Mouse (Mus musculus): ENCODE results near the gene Cabin1. TPM values are rescaled to one million over a fixed set of nuclear protein-coding genes. Genes with fewer than 3 reads are reported as not detected.

Gene Cabin1
- total and polyA plus RNA-seq, 3 experiments: 27.2 to 115 (median 54.9) TPM

GRCm38 (mm10) chr10:75661876-75662275 lies 102.3 kb downstream of the Cabin1 start:
- DNase-seq (ENCODE audit: low read depth, low spot score): no peak
- no peak overlapping the region for H3K4me3 ChIP-seq (ENCODE audit: control insufficient read depth in 1 of 2, insufficient read depth in 1 of 2, low read depth in 2 of 2, low read length in 2 of 2)
- no peaks in the 10 kb centered on the region for H3K9me3 ChIP-seq (replicated peaks; ENCODE audit: insufficient read depth, low read length)
- H3K36me3 ChIP-seq (ENCODE audit: control insufficient read depth in 1 of 2, insufficient read depth in 2 of 2, low read length in 2 of 2): peaks cover 3 to 5% of the 10 kb centered on the region in 2 experiments; a peak in 3 of 4 replicates
- no peaks in the 10 kb centered on the region; the same call in 1 of the 2 replicates for H3K79me2 ChIP-seq (ENCODE audit: control insufficient read depth, insufficient read depth, low read length, poor library complexity)
- H3K4me1 ChIP-seq (ENCODE audit: control insufficient read depth in 1 of 2, insufficient read depth in 2 of 2, low read length in 2 of 2): no peaks in the 10 kb centered on the region; a peak in 1 of 4 replicates
- TF ChIP-seq CHD2 (IDR thresholded peaks at IDR 0.05; ENCODE audit: low read length) (no peak), TCF12 (IDR thresholded peaks at IDR 0.05; ENCODE audit: low read depth, low read length) (no peak), RAD21 (IDR thresholded peaks at IDR 0.05; ENCODE audit: low read depth, low read length) (no peak), CTCF (IDR thresholded peaks at IDR 0.05 in 2 of 3, conservative IDR thresholded peaks at IDR 0.05 in 1 of 3; ENCODE audit: control insufficient read depth in 1 of 3, insufficient read depth in 1 of 3, low read depth in 2 of 3, low read length in 3 of 3, poor library complexity in 1 of 3, severe bottlenecking in 1 of 3) (no peak), MAX (IDR thresholded peaks at IDR 0.05; ENCODE audit: low read length) (no peak), GATA1 (IDR thresholded peaks at IDR 0.05; ENCODE audit: low read depth, low read length) (no peak), JUND (IDR thresholded peaks at IDR 0.05; ENCODE audit: low read depth, low read length) (no peak), UBTF (IDR thresholded peaks at IDR 0.05; ENCODE audit: borderline replicate concordance, insufficient read depth, low read depth, low read length) (no peak), RCOR1 (IDR thresholded peaks at IDR 0.05; ENCODE audit: low read depth, low read length) (no peak), POLR2AphosphoS5 (IDR thresholded peaks at IDR 0.05; ENCODE audit: borderline replicate concordance, low read depth, low read length) (no peak), E2F4 (IDR thresholded peaks at IDR 0.05; ENCODE audit: borderline replicate concordance, low read depth, low read length) (no peak), ZNF384 (IDR thresholded peaks at IDR 0.05; ENCODE audit: low read depth, low read length) (no peak), CHD1 (IDR thresholded peaks at IDR 0.05; ENCODE audit: low read depth, low read length) (no peak), EP300 (IDR thresholded peaks at IDR 0.05; ENCODE audit: low read depth in 1 of 2, low read length in 2 of 2) (no peak), BHLHE40 (IDR thresholded peaks at IDR 0.05; ENCODE audit: borderline replicate concordance, low read depth, low read length) (no peak), KAT2A (conservative IDR thresholded peaks at IDR 0.05; ENCODE audit: low read depth, low read length) (no peak), ELF1 (IDR thresholded peaks at IDR 0.05; ENCODE audit: low read depth, low read length) (no peak), POLR2AphosphoS2 (IDR thresholded peaks at IDR 0.05; ENCODE audit: low read length) (no peak), SMC3 (IDR thresholded peaks at IDR 0.05; ENCODE audit: low read depth, low read length) (no peak), POLR2A (IDR thresholded peaks at IDR 0.05; ENCODE audit: control insufficient read depth in 1 of 2, insufficient read depth in 1 of 2, low read depth in 1 of 2, low read length in 2 of 2, poor library complexity in 1 of 2) (no peak)
- H3K9ac ChIP-seq (ENCODE audit: control insufficient read depth, low read depth, low read length, poor library complexity, severe bottlenecking): no peak overlapping the region
- H3K27ac ChIP-seq (ENCODE audit: control insufficient read depth, low read depth, low read length): no peak overlapping the region
- H3K27me3 ChIP-seq (ENCODE audit: control insufficient read depth in 1 of 2, insufficient read depth in 2 of 2, low read length in 2 of 2): no peaks in the 10 kb centered on the region

GRCm38 (mm10) chr10:75661381-75661780 lies 102.8 kb downstream of the Cabin1 start:
- Histone ChIP-seq H3K27ac (ENCODE audit: control insufficient read depth, low read depth, low read length) (no peak overlapping the region), H3K9ac (ENCODE audit: control insufficient read depth, low read depth, low read length, poor library complexity, severe bottlenecking) (no peak overlapping the region), H3K4me3 (ENCODE audit: control insufficient read depth in 1 of 2, insufficient read depth in 1 of 2, low read depth in 2 of 2, low read length in 2 of 2) (no peak overlapping the region), H3K27me3 (ENCODE audit: control insufficient read depth in 1 of 2, insufficient read depth in 2 of 2, low read length in 2 of 2) (no peaks in the 10 kb centered on the region), H3K4me1 (ENCODE audit: control insufficient read depth in 1 of 2, insufficient read depth in 2 of 2, low read length in 2 of 2) (no peaks in the 10 kb centered on the region), H3K9me3 (replicated peaks; ENCODE audit: insufficient read depth, low read length) (no peaks in the 10 kb centered on the region), H3K36me3 (ENCODE audit: control insufficient read depth in 1 of 2, insufficient read depth in 2 of 2, low read length in 2 of 2) (peaks cover 0 to 6% of the 10 kb centered on the region in 2 experiments; a peak in 2 of 4 replicates), H3K79me2 (ENCODE audit: control insufficient read depth, insufficient read depth, low read length, poor library complexity) (no peaks in the 10 kb centered on the region; the same call in 1 of the 2 replicates)
- DNase-seq (ENCODE audit: low read depth, low spot score): no peak
- TF ChIP-seq ETS1 (IDR thresholded peaks at IDR 0.05; ENCODE audit: low read depth, low read length): no peak
- TF ChIP-seq POLR2AphosphoS2 (IDR thresholded peaks at IDR 0.05; ENCODE audit: low read length): no peak
- no peak for TF ChIP-seq SIN3A (IDR thresholded peaks at IDR 0.05; ENCODE audit: low read length)
- no peak for TF ChIP-seq GATA1 (IDR thresholded peaks at IDR 0.05; ENCODE audit: low read depth, low read length)
- no peak for TF ChIP-seq RAD21 (IDR thresholded peaks at IDR 0.05; ENCODE audit: low read depth, low read length)
- no peak for TF ChIP-seq CTCF (IDR thresholded peaks at IDR 0.05 in 2 of 3, conservative IDR thresholded peaks at IDR 0.05 in 1 of 3; ENCODE audit: control insufficient read depth in 1 of 3, insufficient read depth in 1 of 3, low read depth in 2 of 3, low read length in 3 of 3, poor library complexity in 1 of 3, severe bottlenecking in 1 of 3)
- TF ChIP-seq MAX (IDR thresholded peaks at IDR 0.05; ENCODE audit: low read length): no peak
- no peak for TF ChIP-seq POLR2A (IDR thresholded peaks at IDR 0.05; ENCODE audit: control insufficient read depth in 1 of 2, insufficient read depth in 1 of 2, low read depth in 1 of 2, low read length in 2 of 2, poor library complexity in 1 of 2)
- no peak for TF ChIP-seq MYB (IDR thresholded peaks at IDR 0.05; ENCODE audit: low read depth, low read length)
- no peak for TF ChIP-seq NRF1 (IDR thresholded peaks at IDR 0.05; ENCODE audit: insufficient read depth, low read depth, low read length, poor library complexity, severe bottlenecking)
- TF ChIP-seq E2F4 (IDR thresholded peaks at IDR 0.05; ENCODE audit: borderline replicate concordance, low read depth, low read length): no peak
- no peak for TF ChIP-seq MXI1 (IDR thresholded peaks at IDR 0.05; ENCODE audit: low read depth, low read length)
- no peak for TF ChIP-seq EP300 (IDR thresholded peaks at IDR 0.05; ENCODE audit: low read depth in 1 of 2, low read length in 2 of 2)
- no peak for TF ChIP-seq ELF1 (IDR thresholded peaks at IDR 0.05; ENCODE audit: low read depth, low read length)
- no peak for TF ChIP-seq MYC (IDR thresholded peaks at IDR 0.05; ENCODE audit: low read depth, low read length)
- TF ChIP-seq ZKSCAN1 (IDR thresholded peaks at IDR 0.05; ENCODE audit: low read depth, low read length): no peak
- no peak for TF ChIP-seq ZC3H11A (IDR thresholded peaks at IDR 0.05; ENCODE audit: low read depth, low read length)
- TF ChIP-seq ZNF384 (IDR thresholded peaks at IDR 0.05; ENCODE audit: low read depth, low read length): no peak
